Mouse (Mus musculus): ENCODE measurements around the gene Pik3ca.

The Pik3ca gene

DNA sequence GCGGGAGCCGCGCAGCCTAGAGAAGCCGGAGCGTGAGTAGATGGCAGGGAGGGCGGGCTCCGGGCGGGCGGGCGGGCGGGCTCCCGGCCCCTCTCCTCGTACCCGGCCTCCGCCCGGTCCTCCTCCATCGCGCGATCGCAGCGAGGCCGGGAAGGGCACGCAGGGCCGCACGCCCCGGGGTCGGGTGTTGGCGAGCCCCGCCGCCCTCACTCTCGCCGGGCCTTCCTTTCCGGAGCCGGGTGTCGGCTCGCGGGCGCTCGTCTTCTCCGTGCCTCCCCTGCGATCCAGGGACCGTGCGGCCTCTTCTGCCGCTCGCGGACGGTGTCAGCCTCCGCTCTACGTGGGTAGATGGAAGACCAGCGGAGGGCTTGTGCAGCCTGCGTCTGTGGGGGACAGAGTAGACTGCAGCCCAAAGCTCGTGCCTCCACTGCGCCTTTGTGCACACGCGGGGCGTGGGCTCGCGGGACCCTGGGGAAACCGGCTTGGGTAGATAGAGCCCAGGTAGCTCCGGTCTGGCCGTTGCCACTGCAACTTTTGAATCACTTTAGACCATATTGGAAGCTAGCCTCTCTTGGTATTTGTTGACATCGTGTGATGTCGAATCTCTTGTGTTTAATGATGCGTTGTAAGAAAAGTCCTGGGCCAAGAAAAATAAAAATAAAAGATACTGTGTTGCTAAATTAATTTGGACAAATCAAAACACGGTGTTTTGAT is at the start of gene Pik3ca:
Pik3ca (plus strand) TSS at position 211 of the 714 bp plus-strand sequence.
- peak; percentile 31 for ATAC-seq (ENCODE audit: insufficient number of reproducible peaks, low FRiP score, low TSS enrichment)

DNA sequence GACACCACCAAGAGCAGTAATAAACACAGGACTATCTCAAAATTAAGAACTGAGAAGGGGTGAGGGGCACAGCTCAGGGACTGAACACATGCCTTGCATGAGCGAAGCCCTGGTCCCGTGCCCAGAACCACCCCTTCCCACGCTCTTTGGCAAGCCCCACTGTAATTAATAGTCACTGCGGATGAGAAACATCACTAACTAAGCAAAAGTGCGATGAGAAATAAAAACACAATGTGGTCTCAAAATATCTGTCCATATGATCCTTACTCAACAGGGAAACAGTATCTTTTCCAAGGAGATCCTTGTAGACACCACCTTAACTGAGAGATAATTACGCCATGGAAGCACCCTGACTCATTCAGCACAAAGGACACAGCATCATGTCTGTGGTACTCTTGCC is 49.6 kb upstream of the Pik3ca start:
- no peak for ATAC-seq (ENCODE audit: insufficient number of reproducible peaks, low FRiP score, low TSS enrichment)

DNA sequence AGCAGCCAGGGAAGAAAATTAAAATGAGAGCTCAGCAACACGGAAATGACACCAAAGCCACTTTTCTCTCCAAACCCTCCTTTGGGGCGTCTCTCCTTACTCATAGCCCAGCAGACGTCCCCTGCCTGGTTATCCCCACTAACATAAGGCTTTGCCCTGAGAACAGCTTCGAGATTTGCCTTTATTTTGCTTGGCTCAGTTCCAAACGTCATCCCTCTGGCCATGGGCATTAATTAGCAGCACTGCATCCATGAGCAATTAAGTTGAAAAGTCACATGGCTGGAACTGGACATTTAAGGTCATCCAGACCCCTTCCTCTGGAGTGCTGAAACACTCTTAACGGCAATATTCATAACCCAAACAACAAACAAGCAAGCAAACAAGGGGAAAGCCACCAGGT is 36.2 kb upstream of the Pik3ca start:
- no peak for ATAC-seq (ENCODE audit: insufficient number of reproducible peaks, low FRiP score, low TSS enrichment)

DNA sequence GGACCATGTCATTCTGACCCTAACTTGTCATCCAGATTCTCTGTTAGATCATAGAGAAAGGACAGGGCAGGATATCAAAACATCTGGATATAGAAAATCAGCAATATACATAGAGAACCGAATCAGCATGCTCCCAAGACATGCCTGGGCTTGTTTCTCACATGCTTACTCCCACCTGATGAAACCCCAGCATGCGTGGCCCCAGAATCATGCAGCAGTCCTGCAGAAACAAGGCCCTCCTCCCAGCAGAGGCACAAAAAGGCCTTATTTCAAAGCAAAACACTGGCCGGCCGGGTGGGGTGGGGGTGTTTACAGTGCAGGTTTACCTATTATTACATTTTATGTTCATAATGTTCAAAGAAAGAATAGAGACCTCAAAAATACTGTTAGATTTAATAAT is 33.3 kb upstream of the Pik3ca start:
- ATAC-seq (ENCODE audit: insufficient number of reproducible peaks, low FRiP score, low TSS enrichment) = no peak

DNA sequence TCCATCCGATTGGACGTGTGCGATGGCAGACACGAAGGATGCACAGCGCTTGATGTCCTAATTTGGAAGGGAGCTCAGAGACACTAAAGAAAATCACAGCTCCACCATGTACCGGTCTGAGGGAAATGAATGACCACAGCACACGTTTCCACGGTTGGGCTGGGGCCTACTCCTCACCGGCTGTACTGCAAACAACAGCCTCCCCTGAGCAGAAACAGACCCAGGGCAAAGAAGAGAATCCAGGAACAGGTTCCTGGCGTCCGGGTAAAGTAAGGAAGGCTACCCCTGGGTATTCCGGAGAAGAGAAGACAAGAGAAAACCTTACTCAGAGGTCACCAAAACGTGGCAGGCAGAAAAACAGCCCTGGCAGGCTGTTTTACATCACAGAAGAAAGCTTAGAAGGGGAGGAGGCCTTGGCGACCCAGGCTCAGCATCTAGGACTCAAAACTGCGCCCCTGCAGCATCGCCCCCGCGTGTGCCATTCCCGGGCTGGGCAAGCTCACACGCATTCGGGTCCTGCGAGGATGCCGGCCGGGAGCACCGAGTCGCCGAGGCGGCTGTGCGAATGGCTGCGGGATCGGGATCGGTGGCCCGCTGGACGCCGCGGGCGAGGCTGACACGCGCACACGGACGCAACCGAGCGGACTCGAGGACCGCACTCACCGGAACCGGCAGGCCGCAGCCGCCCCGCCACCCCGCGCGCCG is 32.5 kb upstream of the Pik3ca start:
- ATAC-seq (ENCODE audit: insufficient number of reproducible peaks, low FRiP score, low TSS enrichment) = peak; percentile 52

DNA sequence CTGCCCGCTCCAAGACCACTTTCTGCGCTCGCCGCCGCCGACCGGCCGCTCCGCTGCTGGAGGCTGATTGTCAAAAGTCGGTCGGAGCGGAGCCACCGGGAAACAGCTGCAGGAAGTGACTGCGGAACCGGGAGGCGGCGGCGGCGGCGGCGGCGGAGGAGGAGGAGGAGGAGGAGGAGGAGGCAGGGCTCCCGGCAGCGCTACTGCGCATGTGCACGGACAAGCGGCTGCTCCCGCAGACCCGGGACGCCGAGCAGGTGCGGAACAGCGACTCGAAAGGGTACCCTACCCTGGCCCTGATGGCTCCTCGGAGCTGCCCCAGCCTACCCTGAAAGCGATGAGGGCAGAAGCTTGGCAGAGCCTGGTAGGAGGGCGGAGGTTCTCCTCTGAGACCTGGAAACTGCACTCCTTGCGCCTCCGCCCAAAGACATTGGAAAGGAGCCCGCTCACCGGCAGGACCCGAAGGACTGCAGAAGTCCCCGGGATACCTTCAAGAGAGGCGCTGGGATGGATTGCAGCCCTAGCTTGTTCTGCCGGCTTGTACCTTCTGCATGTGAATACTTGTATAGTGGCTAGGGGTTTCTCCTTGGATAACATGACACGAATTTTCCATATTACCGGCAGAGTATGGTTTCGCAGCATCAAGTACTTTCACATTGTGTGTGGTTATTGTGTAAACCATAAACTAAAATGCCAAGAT is 31.8 kb upstream of the Pik3ca start, which contains the start of gene Zmat3:
Zmat3 (minus strand) TSS at position 469 of the 700 bp plus-strand sequence.
- ATAC-seq (ENCODE audit: insufficient number of reproducible peaks, low FRiP score, low TSS enrichment) = peak; percentile 70

DNA sequence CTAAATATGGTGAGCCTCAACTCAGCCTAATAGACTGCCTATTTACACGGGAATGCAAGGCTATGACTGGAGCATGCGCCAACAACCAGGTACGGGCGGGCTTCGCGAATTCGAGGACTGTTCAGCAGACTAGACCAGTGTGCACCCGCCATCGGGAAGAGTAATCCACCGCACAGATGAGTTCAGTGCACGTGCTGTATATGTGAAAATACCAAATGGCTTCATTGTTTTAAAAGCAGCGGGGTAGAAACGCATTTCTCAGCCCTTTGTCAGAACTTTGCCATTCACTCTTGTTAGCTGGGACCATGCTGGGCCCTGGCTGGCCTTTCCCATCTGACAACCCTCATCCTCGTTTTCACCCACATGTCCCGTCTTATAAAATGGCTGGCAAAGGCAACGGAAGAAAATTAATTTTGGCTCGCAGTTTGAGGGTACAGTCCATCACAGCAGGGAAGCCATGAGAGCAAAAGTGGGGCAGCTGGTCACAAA is 31.2 kb upstream of the Pik3ca start:
- ATAC-seq (ENCODE audit: insufficient number of reproducible peaks, low FRiP score, low TSS enrichment) = peak; percentile 34

DNA sequence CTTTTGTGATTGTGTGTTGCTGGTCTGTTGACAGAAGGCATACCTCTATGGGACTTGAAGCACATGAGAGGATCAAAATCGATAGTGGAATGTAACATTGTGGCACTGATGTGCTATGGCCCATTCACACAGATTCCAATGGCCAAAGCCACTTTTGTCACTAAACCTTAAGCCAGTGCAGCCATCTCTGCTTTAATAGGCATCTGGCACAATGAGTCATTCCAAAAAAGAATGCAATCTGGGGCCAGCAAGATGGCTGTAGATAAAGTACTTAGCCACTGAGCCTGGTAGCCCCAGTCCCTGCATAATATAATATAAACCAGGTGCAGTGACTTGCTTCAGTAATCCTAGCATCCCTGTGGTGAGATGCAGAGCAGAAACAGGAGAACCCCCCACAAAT is 30.0 kb upstream of the Pik3ca start:
- ATAC-seq (ENCODE audit: insufficient number of reproducible peaks, low FRiP score, low TSS enrichment) = no peak

DNA sequence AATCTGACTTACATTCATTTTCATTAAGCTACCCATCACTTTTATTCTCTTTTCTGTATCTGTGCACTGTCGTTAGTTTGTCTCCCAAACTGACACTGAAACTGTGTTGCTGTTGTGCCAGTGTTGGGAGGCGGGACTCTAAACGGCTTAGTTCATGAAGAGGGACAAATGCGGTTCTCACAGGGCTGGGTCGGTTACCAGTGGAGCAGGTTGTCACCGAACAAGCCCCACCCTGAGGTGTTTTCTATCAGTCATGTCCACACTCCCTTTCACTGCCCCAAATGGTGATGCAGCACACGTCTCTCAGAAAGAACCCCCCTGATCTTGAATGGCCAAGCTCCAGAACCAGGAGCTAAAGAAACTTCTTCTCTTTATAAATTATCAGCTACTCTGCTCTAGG is 25.5 kb upstream of the Pik3ca start:
- no peak for ATAC-seq (ENCODE audit: insufficient number of reproducible peaks, low FRiP score, low TSS enrichment)

DNA sequence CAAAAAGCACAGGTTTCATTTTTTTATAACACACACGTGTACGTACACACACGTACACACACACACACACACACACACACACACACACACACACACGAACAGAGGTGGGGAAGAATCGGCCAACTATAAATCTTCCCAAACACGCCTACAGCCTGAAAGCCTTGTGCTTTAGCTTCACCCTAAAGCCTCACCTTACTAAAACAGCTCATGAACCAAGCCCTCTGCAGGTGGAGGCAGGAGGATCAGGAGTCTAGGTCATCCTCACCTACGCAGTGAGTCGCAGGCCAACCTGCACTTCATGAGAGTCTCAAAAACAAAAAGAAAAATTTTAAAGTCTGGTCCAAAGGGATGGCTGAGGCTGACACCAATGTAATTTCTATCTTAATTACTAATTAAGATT is 25.0 kb upstream of the Pik3ca start:
- ATAC-seq (ENCODE audit: insufficient number of reproducible peaks, low FRiP score, low TSS enrichment) = no peak

DNA sequence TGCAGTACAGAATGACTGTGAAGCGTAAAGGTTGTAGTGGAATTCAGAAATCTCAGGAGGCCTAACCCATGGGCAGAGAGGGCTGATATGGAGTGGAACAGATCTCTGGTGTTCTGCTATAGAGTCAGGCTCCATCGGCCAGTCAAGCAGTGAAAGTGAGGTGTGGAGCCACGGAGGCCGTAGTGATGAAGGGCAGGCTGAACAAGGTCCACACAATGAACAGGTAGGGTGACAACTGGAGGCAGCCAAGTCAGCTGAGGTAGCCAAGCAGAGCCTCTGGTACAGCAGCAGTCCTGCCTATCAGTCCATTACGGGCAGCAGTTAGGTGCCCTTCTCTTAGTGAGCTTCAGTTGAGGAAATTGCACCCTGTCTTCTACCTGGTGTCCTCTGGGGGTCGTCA is 24.2 kb upstream of the Pik3ca start:
- no peak for ATAC-seq (ENCODE audit: insufficient number of reproducible peaks, low FRiP score, low TSS enrichment)

DNA sequence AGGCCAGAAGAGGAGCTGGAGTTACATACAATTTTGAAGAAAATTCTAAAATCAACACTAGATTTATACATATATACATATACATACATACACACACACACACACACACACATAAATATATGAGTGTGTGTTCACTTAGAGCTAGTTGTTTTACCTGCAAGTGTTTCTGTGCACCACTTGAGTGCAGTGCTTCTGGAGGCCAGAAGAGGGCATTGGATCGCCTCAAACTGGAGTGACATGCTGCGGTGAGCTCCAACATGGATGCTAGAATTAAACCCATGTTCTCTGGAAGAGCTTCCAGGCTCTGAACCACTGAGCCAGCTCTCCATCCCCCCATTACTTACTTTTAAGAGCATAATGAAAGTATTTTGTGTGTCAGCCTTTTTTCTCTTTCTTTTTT is 17.6 kb upstream of the Pik3ca start:
- no peak for ATAC-seq (ENCODE audit: insufficient number of reproducible peaks, low FRiP score, low TSS enrichment)

DNA sequence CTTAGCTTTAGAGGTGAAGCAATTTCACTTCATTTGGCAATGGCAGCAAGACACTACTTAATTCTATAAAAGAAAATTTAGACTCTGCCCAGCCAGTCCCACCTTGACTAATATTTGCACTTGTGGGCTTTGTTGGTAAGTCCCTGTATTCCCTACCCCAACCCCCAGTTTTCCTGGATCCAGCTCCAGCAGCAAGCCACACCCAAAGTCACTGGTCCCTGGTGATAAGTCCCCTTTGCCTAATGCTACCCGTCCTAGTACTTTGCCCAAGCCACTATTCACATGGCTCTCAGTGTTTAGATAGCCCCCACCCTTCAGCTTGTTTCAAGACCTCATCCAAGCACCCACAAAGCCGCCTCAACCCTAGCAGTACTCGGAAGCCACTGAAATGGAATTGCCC is 15.9 kb upstream of the Pik3ca start:
- ATAC-seq (ENCODE audit: insufficient number of reproducible peaks, low FRiP score, low TSS enrichment) = no peak

DNA sequence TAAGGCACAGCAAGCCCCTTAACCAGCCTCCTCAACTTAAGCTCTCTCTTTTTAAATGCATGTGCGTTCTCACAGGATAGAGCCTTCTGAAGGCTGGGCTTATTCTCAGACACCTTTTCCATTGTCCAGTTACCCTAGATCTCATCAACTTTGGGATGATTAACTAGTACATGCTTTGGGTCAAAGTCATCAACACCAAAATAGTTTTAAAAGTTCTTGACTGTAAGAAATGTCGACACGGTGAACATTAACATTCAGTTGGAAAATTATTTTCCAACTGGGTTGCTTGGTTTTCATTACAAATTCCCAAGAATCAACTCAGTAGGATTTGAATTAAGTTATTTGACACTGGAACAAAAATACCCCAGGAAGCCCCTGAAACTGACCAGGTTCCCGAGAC is 4.6 kb upstream of the Pik3ca start:
- ATAC-seq (ENCODE audit: insufficient number of reproducible peaks, low FRiP score, low TSS enrichment) = no peak

DNA sequence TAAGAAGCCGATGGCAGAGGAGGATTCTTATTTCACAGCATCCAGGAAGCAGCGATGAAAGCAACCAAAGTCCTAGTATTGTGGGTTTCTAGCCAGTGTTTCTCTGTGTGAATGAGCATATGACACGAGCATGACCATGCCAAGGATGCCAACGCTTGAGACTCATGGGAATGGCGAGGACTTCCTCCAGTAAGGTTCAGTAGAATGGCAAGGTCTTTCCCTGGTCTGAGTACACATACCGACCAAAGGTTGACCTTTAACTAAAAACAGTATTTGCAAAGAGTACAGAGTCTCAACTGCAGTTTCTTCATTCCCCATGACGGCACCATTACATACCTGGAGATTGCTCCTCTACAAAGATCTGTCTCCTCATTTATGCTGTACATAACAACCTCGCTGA is 3.5 kb upstream of the Pik3ca start:
- ATAC-seq (ENCODE audit: insufficient number of reproducible peaks, low FRiP score, low TSS enrichment) = no peak

DNA sequence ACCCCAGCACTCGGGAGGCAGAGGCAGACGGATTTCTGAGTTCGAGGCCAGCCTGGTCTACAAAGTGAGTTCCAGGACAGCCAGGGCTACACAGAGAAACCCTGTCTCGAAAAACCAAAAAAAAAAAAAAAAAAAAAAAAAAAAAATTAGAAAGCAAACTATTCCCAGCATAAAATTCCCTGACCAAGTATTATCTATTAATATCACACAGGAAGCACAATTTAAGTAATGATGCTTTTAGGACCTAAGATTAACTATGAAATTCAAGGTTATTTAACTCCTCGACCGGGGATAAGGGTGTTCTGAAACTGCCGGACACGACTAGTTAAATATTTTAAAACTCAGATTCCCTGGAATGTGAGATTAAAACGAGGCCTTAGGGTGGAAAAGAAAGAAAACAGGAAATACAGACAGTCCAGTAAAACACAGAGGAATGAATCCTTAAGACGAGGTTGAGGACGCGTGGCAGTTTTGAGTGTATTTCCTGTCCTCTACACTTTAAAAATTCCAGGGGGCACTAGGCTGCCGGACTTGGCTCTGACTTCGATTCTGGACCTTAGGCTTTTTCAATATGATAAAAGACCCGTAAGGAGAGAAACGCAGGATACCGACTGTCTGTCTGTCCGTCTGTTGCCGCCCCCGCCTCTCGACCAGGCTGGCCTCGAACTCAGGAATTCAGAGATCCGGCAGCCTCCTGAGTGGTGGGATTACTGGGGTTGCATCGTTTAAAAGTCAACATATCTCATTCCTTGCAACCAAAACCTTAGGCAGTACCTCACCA is 1.5 kb upstream of the Pik3ca start:
- ATAC-seq (ENCODE audit: insufficient number of reproducible peaks, low FRiP score, low TSS enrichment) = no peak

DNA sequence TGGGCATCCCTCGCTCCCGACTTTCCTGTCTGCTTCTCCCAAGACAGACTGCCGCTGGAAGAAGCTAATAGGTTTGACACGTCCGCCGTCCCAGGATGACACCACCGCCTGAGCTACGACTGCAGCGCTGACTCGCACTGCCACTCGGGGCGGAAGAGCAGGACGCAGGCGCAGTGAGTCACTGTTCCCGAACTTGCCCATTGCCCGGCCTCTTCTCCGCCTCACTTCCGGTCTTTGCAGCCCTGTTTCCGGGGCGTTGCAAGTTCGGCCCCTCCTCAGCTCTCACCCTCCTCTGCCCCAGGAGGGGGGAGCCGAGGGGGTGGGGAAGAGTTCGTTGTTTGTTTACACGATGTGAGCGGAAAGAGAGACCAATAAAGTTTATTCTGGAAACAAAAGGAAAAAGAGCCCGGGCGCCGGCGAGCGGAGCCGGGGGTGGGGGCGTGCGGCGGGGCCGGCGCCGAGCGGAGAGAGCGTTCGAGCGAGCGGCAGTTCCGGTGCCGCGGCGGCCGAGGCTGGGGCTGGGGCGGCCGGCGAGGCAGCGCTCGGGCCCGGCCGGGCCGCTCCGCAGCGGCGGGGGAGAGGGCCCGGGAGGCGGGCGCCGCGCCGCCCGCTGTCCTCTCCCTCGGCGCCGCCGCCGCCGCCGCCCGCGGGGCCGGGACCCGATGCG is 544 bp upstream of the Pik3ca start:
- peak; percentile 98 for ATAC-seq (ENCODE audit: insufficient number of reproducible peaks, low FRiP score, low TSS enrichment)

DNA sequence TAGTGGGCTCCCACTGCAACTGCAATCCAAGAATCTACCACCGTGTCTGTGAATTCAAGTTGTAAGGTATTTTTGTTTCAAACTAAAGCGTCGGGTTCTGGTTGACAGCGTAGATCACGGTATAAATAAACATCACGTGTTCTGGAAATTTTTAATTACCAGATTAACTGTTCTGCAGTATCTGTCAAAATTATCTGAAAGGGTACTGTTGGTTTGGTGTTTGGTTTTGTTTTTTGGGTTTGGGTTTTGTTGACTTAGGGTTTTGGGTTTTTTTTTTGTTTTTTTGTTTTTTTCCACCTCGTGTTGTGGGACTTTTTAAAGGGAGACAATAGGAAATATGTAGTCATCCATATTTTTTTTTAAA is 686 bp downstream of the Pik3ca start:
- no peak for ATAC-seq (ENCODE audit: insufficient number of reproducible peaks, low FRiP score, low TSS enrichment)

DNA sequence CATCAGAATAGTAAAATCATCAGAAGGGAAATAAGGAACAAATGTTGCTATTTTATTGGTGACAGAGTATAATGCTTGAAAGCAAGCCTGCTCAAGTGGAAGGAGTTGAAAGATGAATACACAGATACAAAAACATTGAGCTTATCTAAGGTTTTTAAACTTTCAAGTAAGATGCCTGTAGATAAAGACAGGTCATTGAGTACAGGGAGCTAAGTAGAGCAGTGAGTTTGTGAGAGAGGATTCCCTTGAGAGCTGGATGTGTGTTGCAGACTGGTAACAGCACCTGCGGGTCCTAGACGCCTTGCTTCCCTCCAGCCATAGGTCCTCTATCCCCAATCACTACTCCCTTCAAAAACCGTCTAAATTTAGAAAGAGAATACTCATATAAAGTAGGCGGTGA is 1.2 kb downstream of the Pik3ca start:
- no peak for ATAC-seq (ENCODE audit: insufficient number of reproducible peaks, low FRiP score, low TSS enrichment)

DNA sequence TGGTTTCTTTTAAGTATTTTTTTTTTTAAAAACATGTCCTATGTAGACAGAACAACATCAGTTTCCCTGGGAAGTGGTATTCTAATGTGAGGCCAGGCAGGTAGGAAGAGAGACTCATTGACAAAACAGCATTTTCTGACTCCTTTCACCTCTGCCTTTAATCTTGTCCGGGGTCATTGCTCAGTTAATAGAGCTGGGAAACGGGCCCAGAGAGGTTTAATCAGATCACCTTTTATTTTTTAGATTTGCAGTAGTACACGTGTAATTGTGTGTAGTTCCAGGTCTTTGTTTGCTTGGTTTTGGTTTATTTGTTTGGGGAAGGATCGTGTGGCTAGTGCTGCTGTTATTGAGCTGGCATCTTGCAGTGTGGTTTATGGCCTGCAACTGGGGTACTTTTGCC is 1.9 kb downstream of the Pik3ca start:
- no peak for ATAC-seq (ENCODE audit: insufficient number of reproducible peaks, low FRiP score, low TSS enrichment)

Measured in cerebellum, adult (tissue).